Mouse (Mus musculus): ENCODE data around the gene Crlf2. TPM values are rescaled to one million over a fixed set of nuclear protein-coding genes. Genes with fewer than 3 reads are reported as not detected.

Crlf2 gene
- polyA plus RNA-seq, 1 experiment from 2014 or later, result 4.8 TPM

Other genes starting within 250 kb of the Crlf2 start
- gene Vmn2r16, start 228.8 kb downstream of the Crlf2 start, polyA plus RNA-seq (2014; fragmentation: Nextera tagmentation; extraction: Ambion mirVana), result not detected in 2 replicates
- not detected in 2 replicates for gene Vmn2r17, start 139.3 kb downstream of the Crlf2 start, polyA plus RNA-seq (2014; fragmentation: Nextera tagmentation; extraction: Ambion mirVana)
- gene 5430403G16Rik, start 132.0 kb upstream of the Crlf2 start, polyA plus RNA-seq (2014; fragmentation: Nextera tagmentation; extraction: Ambion mirVana), result 1.6 and 1.7 TPM in 2 replicates
- 6.8 and 8.4 TPM in 2 replicates for gene 4930522L14Rik, start 192.9 kb upstream of the Crlf2 start, polyA plus RNA-seq (2014; fragmentation: Nextera tagmentation; extraction: Ambion mirVana)